Mouse (Mus musculus): Measurements from ENCODE around the gene Arrdc2.

DNA sequence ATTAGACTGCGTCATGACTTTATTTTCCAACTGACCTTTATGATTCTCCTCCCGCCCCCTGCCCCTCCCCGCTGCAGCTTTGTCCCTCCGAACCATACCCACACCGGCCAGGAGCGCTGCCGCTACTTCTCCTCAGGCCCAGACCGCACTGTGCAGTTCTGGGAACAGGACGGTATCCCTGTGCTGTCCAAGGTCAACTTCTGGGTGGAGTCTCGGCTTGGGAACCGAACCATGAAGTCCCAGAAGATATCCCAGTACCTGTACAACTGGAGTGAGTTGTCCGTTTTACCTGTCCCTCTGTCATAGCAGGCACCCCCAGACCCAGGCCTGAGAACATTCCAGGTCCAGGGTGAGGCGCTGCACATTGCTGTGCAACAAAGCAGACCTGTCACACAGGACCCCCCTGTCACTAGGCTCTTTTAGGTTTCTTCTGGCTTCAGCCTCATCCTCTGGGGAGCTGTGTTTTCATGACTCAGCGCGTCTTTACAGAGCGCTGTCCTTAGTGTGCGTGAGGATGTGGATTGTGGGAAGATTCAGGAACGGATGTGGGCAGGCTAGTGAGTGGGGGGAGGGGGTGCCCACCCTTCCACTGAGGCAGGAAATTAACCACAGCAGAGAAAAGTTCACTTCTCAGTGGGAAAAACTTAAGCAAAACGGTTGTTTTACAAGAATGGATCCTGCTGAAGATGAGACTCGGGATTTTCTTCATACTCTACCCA is 28.4 kb downstream of the Arrdc2 start:
- TF ChIP-seq POLR2A (IDR thresholded peaks at IDR 0.05; ENCODE audit: borderline replicate concordance, control insufficient read depth, low read depth, low read length) (no peak), CTCF (IDR thresholded peaks at IDR 0.05; ENCODE audit: control insufficient read depth, insufficient read depth, low read length) (no peak)

All from bone marrow, adult 2 months (tissue).